Mouse (Mus musculus): ENCODE data around the gene Pde10a. TPM values are rescaled to one million over a fixed set of nuclear protein-coding genes. Genes with fewer than 3 reads are reported as not detected.

Gene Pde10a
- polyA plus RNA-seq, 1 experiment from 2014 or later: 4.8 TPM

DNA sequence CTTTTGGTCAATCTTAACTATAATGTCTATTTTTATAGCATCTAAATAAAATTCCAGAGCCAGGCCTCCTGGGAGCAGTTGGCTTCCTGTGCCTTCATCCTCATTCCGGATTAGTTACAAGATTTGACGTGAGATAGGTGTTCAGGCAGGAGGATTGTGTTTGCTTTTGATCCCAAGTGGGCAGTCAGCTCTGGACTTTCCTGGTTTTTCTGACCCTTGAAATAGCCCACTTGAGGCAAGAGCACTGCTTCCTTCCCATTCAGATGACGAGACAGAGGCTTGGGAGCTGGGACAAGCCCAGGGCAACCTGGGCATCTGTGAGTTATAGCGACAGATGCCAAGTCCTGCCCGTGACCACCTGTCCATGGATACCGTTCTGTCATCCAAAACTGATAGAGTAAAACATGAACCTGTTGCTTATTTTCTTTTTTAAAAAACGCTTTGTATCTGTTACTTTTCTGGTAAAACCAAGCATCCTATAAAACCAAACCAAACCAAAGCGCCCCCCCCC lies 199.3 kb downstream of the Pde10a start:
- Histone ChIP-seq H3K9me3 (ENCODE audit: control insufficient read depth, low read length) (no peaks in the 10 kb centered on the region), H3K4me3 (ENCODE audit: low read depth, low read length) (no peak overlapping the region), H3K4me1 (ENCODE audit: control insufficient read depth, insufficient read depth, low read length) (no peaks in the 10 kb centered on the region), H3K27ac (ENCODE audit: low read depth, low read length) (no peak overlapping the region), H3K36me3 (ENCODE audit: control insufficient read depth, insufficient read depth, low read length) (no peaks in the 10 kb centered on the region), H3K27me3 (ENCODE audit: control insufficient read depth, insufficient read depth, low read length) (no peaks in the 10 kb centered on the region), H3K9ac (ENCODE audit: low read length) (no peak overlapping the region), H3K4me2 (no peak overlapping the region)
- no peak for ATAC-seq (ENCODE audit: low FRiP score)
- DNase-seq (ENCODE audit: low spot score, missing footprints): no peak
- 86% methylated on average over 8 of the region's 8 CpGs for WGBS

DNA sequence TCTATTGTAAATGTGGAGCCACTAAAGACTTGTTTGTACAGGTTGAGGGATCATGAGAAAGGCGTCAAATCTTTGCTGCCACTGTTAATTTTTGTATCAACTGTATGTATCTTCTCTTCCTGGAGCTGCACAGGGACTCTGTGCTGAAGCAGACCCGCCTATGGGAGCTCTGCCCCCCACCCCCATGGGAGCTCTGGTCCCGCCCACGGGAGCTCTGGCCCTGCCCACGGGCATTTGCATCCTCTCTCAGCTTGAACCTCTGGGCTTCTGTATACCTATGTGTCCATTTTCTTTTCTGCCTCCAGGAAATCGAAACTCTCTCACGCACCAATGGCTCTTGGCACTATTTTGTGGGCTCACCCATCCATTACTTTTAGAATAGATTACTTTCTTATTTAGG lies 203.5 kb downstream of the Pde10a start:
- ATAC-seq (ENCODE audit: low FRiP score) (no peak), DNase-seq (ENCODE audit: low spot score, missing footprints) (no peak)
- H3K9me3 ChIP-seq (ENCODE audit: control insufficient read depth, low read length): no peaks in the 10 kb centered on the region
- H3K27ac ChIP-seq (ENCODE audit: low read depth, low read length): no peak overlapping the region
- no peaks in the 10 kb centered on the region for H3K27me3 ChIP-seq (ENCODE audit: control insufficient read depth, insufficient read depth, low read length)
- H3K4me2 ChIP-seq: no peak overlapping the region
- H3K4me3 ChIP-seq (ENCODE audit: low read depth, low read length): no peak overlapping the region
- 39% methylated on average over 7 of the region's 7 CpGs for WGBS
- no peak overlapping the region for H3K9ac ChIP-seq (ENCODE audit: low read length)
- H3K4me1 ChIP-seq (ENCODE audit: control insufficient read depth, insufficient read depth, low read length): no peaks in the 10 kb centered on the region
- H3K36me3 ChIP-seq (ENCODE audit: control insufficient read depth, insufficient read depth, low read length): no peaks in the 10 kb centered on the region

DNA sequence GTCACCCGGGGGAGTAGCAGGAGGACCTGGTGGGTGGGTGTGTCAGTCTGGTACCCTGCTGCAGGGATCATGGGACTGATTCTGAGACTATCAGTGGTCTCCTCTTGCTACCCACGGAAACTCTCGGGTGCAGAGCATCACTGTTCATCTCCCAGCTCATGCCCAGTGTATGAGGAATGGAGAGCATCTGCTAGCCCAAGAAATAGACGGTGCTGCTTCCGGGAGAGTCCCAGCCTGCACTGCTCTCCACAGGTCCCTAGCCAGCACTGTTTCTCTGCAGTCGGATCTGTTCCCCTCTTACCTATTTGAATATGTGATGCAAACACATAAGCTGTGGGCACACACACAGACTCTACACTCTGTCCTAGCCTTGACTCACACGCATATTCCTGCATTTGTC lies 204.6 kb downstream of the Pde10a start:
- Histone ChIP-seq H3K4me2 (no peak overlapping the region), H3K4me3 (ENCODE audit: low read depth, low read length) (no peak overlapping the region), H3K9me3 (ENCODE audit: control insufficient read depth, low read length) (no peaks in the 10 kb centered on the region), H3K27ac (ENCODE audit: low read depth, low read length) (no peak overlapping the region), H3K36me3 (ENCODE audit: control insufficient read depth, insufficient read depth, low read length) (no peaks in the 10 kb centered on the region), H3K27me3 (ENCODE audit: control insufficient read depth, insufficient read depth, low read length) (no peaks in the 10 kb centered on the region), H3K9ac (ENCODE audit: low read length) (no peak overlapping the region), H3K4me1 (ENCODE audit: control insufficient read depth, insufficient read depth, low read length) (no peaks in the 10 kb centered on the region)
- no peak for DNase-seq (ENCODE audit: low spot score, missing footprints)
- no peak for ATAC-seq (ENCODE audit: low FRiP score)
- 82% methylated on average over 7 of the region's 7 CpGs for WGBS

DNA sequence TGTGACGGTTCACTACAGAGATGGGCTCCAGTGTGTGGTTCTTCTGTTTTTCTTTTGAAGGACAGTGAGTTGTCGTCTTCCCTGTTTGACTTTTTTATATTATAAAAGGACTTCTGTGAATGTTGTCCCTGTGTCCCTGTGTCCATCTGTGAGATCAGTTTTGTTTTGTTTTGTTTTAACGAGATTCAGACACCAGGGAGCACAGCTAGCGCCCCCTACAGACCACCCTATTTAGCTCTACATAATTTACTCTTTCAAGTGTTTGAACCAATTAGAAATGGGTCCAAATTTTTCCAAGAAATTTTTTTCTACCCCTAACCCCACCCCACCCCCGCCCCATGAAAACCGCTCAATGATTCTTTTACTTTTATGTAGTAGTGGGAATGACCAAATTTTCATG lies 205.9 kb downstream of the Pde10a start:
- ATAC-seq (ENCODE audit: low FRiP score): no peak

DNA sequence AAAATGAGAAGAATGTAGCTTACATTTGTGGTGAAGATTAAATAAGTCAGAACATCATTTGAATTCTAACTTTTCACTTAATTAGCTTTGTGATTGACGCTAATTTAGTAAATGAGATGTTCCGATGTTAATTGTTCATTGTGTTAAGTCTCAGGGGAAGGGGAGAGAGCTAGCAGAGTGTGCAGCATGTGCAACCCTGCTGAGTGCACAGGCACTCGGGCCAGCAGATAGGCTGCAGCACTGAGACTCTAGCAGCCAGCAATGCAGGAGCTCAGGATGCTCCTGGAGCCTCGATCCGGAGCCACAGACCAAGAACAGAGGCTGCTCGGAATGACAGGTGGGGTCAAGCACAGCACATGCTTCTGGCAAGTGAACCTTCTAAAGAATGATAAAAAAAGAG lies 211.1 kb downstream of the Pde10a start:
- WGBS: 87% methylated on average over 6 of the region's 6 CpGs
- H3K4me1 ChIP-seq (ENCODE audit: control insufficient read depth, insufficient read depth, low read length): no peaks in the 10 kb centered on the region
- ATAC-seq (ENCODE audit: low FRiP score): no peak

More for the DNA sequence above, 205.9 kb downstream of the Pde10a start:
- Histone ChIP-seq H3K27ac (ENCODE audit: low read depth, low read length) (no peak overlapping the region), H3K36me3 (ENCODE audit: control insufficient read depth, insufficient read depth, low read length) (no peaks in the 10 kb centered on the region), H3K4me3 (ENCODE audit: low read depth, low read length) (no peak overlapping the region), H3K27me3 (ENCODE audit: control insufficient read depth, insufficient read depth, low read length) (no peaks in the 10 kb centered on the region), H3K4me1 (ENCODE audit: control insufficient read depth, insufficient read depth, low read length) (no peaks in the 10 kb centered on the region), H3K9ac (ENCODE audit: low read length) (no peak overlapping the region), H3K9me3 (ENCODE audit: control insufficient read depth, low read length) (no peaks in the 10 kb centered on the region), H3K4me2 (no peak overlapping the region)
- DNase-seq (ENCODE audit: low spot score, missing footprints): no peak
- 66% methylated on average over 6 of the region's 6 CpGs for WGBS

DNA sequence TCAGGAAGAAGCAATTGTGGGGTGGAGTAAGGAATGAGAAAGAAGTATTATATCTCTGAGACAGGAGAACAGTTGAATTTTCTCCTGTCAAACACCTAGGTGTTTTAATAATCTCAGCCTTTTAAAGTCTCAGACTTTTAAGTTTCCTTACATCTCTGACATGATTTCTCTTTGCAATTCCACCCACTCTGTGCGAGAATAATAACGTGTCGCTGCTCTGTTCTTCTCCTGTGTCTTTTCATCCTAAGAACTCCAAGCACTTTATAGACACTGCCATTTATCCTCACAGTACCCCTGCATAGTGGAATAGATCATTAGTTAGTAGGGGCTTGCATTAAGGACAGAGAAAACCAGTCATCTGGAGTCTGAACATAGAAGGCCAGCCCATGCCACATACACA lies 217.6 kb downstream of the Pde10a start:
- WGBS: 88% methylated on average over 3 of the region's 3 CpGs
- no peak overlapping the region for H3K9ac ChIP-seq (ENCODE audit: low read length)
- H3K4me2 ChIP-seq: no peak overlapping the region
- no peaks in the 10 kb centered on the region for H3K4me1 ChIP-seq (ENCODE audit: control insufficient read depth, insufficient read depth, low read length)
- ATAC-seq (ENCODE audit: low FRiP score): no peak
- DNase-seq (ENCODE audit: low spot score, missing footprints): no peak
- no peaks in the 10 kb centered on the region for H3K9me3 ChIP-seq (ENCODE audit: control insufficient read depth, low read length)
- no peak overlapping the region for H3K4me3 ChIP-seq (ENCODE audit: low read depth, low read length)
- no peaks in the 10 kb centered on the region for H3K36me3 ChIP-seq (ENCODE audit: control insufficient read depth, insufficient read depth, low read length)
- no peaks in the 10 kb centered on the region for H3K27me3 ChIP-seq (ENCODE audit: control insufficient read depth, insufficient read depth, low read length)
- H3K27ac ChIP-seq (ENCODE audit: low read depth, low read length): no peak overlapping the region

More for the DNA sequence above, 211.1 kb downstream of the Pde10a start:
- Histone ChIP-seq H3K9me3 (ENCODE audit: control insufficient read depth, low read length) (no peaks in the 10 kb centered on the region), H3K36me3 (ENCODE audit: control insufficient read depth, insufficient read depth, low read length) (no peaks in the 10 kb centered on the region), H3K4me2 (no peak overlapping the region), H3K9ac (ENCODE audit: low read length) (no peak overlapping the region), H3K27me3 (ENCODE audit: control insufficient read depth, insufficient read depth, low read length) (no peaks in the 10 kb centered on the region), H3K27ac (ENCODE audit: low read depth, low read length) (no peak overlapping the region), H3K4me3 (ENCODE audit: low read depth, low read length) (no peak overlapping the region)
- DNase-seq (ENCODE audit: low spot score, missing footprints): no peak

DNA sequence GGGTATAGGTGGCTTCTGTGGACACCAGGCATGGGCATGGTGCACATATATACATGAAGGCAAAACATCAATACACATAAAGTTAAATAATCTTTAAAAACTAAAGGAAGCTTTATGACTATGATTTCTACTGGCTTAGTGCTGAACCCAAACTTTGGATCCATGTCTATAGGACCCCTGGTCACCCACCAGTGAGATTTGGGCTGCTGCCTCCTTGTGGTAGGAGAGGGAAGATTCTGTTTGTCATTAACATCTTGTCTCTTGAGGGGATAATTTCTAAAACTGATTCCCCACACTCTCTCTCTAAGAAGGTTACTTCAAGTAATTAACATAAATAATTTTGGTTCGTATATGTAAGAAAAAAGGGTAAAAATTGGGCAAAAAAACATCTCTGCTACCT lies 220.2 kb downstream of the Pde10a start:
- no peak overlapping the region for H3K9ac ChIP-seq (ENCODE audit: low read length)
- no peak for DNase-seq (ENCODE audit: low spot score, missing footprints)
- H3K4me3 ChIP-seq (ENCODE audit: low read depth, low read length): no peak overlapping the region
- WGBS: 58% methylated on average over 1 of the region's 1 CpGs
- H3K4me1 ChIP-seq (ENCODE audit: control insufficient read depth, insufficient read depth, low read length): no peaks in the 10 kb centered on the region
- no peak for ATAC-seq (ENCODE audit: low FRiP score)
- H3K4me2 ChIP-seq: no peak overlapping the region
- H3K9me3 ChIP-seq (ENCODE audit: control insufficient read depth, low read length): no peaks in the 10 kb centered on the region
- H3K27ac ChIP-seq (ENCODE audit: low read depth, low read length): no peak overlapping the region
- H3K27me3 ChIP-seq (ENCODE audit: control insufficient read depth, insufficient read depth, low read length): no peaks in the 10 kb centered on the region
- no peaks in the 10 kb centered on the region for H3K36me3 ChIP-seq (ENCODE audit: control insufficient read depth, insufficient read depth, low read length)

DNA sequence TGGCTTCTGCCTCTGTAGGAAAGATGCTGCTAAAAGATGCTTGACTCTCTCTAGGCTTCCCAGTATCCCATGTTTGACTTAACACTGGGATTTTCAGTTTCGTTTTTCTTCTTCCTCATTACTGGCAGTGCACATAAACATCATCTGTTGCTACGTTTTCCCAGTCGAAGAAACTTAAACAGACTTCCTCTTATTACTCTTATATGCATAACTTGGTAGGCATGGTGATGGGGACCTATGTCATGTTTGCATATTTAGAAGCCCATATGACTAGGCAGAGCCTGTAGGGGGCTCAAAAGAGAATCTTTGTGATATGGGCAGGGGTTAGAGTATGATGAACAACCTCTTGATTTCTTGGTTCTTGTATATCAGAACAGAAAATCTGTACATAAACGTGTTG lies 224.3 kb downstream of the Pde10a start:
- Histone ChIP-seq H3K27ac (ENCODE audit: low read depth, low read length) (no peak overlapping the region), H3K9ac (ENCODE audit: low read length) (no peak overlapping the region), H3K4me1 (ENCODE audit: control insufficient read depth, insufficient read depth, low read length) (no peaks in the 10 kb centered on the region), H3K4me3 (ENCODE audit: low read depth, low read length) (no peak overlapping the region), H3K27me3 (ENCODE audit: control insufficient read depth, insufficient read depth, low read length) (no peaks in the 10 kb centered on the region), H3K9me3 (ENCODE audit: control insufficient read depth, low read length) (no peaks in the 10 kb centered on the region), H3K4me2 (no peak overlapping the region), H3K36me3 (ENCODE audit: control insufficient read depth, insufficient read depth, low read length) (no peaks in the 10 kb centered on the region)
- ATAC-seq (ENCODE audit: low FRiP score) (no peak), DNase-seq (ENCODE audit: low spot score, missing footprints) (no peak)
- WGBS: 83% methylated on average over 4 of the region's 4 CpGs

DNA sequence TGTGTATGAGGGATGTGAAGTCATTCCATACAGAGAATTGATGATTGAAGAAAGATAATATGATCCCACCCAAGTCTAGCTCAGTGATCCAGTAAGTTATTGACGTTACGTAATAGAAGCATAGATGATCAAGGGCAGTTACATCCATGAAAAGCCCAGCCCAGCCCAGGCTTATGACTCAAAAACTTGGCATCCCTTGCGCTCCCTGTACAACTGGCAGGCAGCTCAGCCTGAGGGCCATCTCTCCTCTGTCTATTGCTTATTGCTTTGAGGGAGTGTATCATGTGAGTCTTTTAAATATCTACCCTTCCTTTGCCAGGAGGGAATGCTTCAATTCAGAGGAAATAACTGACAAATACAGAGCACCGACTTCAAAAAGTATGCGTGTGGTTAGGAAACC lies 232.4 kb downstream of the Pde10a start:
- Histone ChIP-seq H3K4me1 (ENCODE audit: control insufficient read depth, insufficient read depth, low read length) (no peaks in the 10 kb centered on the region), H3K9me3 (ENCODE audit: control insufficient read depth, low read length) (no peaks in the 10 kb centered on the region), H3K27me3 (ENCODE audit: control insufficient read depth, insufficient read depth, low read length) (no peaks in the 10 kb centered on the region), H3K4me2 (no peak overlapping the region), H3K4me3 (ENCODE audit: low read depth, low read length) (no peak overlapping the region), H3K9ac (ENCODE audit: low read length) (no peak overlapping the region), H3K27ac (ENCODE audit: low read depth, low read length) (no peak overlapping the region), H3K36me3 (ENCODE audit: control insufficient read depth, insufficient read depth, low read length) (no peaks in the 10 kb centered on the region)
- DNase-seq (ENCODE audit: low spot score, missing footprints) (no peak), ATAC-seq (ENCODE audit: low FRiP score) (no peak)
- WGBS: 89% methylated on average over 5 of the region's 5 CpGs

DNA sequence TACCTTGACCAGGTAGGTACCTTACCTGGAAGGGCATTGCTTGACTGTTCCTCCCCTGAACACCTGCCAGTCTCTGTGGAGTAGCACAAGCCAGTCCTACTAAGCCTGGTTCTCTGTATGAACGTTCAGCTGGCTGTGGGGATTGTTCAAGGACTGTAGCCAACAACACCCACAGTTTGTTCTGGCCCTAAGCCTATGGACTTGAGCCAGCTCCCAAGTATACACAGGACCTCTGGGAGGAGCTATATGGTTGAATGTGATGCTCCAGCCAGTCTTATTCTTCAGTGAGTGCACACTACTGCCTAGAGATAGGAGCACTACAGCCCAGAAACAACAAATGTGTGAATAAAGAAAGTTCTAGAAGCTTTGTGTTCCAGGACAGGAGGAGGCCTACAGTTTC lies 238.1 kb downstream of the Pde10a start:
- H3K36me3 ChIP-seq (ENCODE audit: control insufficient read depth, insufficient read depth, low read length): no peaks in the 10 kb centered on the region
- H3K9me3 ChIP-seq (ENCODE audit: control insufficient read depth, low read length): no peaks in the 10 kb centered on the region
- no peak overlapping the region for H3K4me2 ChIP-seq
- no peak overlapping the region for H3K9ac ChIP-seq (ENCODE audit: low read length)
- H3K27me3 ChIP-seq (ENCODE audit: control insufficient read depth, insufficient read depth, low read length): no peaks in the 10 kb centered on the region
- H3K4me1 ChIP-seq (ENCODE audit: control insufficient read depth, insufficient read depth, low read length): no peaks in the 10 kb centered on the region
- WGBS: 55% methylated on average over 1 of the region's 1 CpGs
- no peak overlapping the region for H3K4me3 ChIP-seq (ENCODE audit: low read depth, low read length)
- ATAC-seq (ENCODE audit: low FRiP score) (no peak), DNase-seq (ENCODE audit: low spot score, missing footprints) (peak; percentile 26)
- no peak overlapping the region for H3K27ac ChIP-seq (ENCODE audit: low read depth, low read length)

All from midbrain, embryonic 11.5 days (tissue).